Mouse (Mus musculus) testis, postnatal 14 days (tissue): ENCODE measurements at regions not wholly inside any gene's neighbourhood (a gene's known extent, or its start where the extent isn't known, plus 50 kb on each side); places are given as distances from the start of the nearest gene placed in this dataset.

ENCODE experiments used
- DNase-seq: peaks from one replicate; pipeline ENCODE4 v3.0.0; 2021; ENCODE audit warnings: low spot score

DNA sequence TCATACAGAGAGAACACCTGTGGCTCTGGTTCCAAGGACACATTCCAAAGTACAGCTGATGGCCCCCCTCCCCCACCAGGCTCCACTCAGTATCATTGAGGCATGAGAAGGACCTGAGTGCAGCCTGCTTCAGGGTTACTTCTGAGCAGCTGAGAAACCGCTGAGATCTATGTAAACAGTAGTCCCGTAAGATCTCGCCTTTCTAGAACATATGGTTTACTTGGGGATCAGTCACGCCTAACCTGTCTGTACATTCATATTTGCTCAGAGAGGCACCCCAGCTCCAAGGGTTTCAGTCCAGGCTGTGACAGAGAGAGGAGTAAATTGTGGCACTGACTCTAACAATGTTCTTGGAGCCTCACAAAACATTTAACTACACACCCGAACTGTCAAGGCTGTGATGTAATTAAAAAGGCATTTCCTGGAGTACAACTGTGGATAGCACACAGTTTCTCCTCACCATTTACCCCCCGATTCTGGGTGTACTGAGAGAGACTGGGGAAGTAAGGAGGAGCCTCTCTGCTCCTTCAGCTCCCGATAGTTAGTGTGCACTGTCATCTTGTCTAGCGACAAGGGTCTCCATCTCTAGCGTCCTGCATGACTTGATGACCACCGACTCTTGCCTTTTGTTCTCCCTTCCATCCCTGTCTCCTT lies 155.7 kb downstream of the Dad1 start:
- DNase-seq, result no peak

DNA sequence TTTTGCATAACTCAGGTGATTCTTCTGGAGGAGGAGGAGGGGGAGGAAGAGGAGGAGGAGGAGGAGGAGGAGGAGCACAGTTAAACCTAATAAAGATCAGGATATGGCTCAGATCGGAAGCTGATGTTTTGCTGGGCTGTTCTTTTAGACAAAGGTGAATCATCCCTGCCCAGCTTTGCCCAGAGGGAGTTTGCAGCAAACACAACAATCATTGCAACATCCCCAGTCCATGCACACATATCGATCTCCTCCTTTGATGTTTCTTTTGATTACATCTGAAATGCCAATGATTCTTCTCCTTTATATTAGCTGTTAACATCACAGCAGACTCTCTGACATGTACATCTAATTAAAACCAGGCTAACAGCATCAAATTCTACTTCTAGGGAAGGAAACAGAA lies 156.9 kb downstream of the Dad1 start:
- DNase-seq, result no peak

DNA sequence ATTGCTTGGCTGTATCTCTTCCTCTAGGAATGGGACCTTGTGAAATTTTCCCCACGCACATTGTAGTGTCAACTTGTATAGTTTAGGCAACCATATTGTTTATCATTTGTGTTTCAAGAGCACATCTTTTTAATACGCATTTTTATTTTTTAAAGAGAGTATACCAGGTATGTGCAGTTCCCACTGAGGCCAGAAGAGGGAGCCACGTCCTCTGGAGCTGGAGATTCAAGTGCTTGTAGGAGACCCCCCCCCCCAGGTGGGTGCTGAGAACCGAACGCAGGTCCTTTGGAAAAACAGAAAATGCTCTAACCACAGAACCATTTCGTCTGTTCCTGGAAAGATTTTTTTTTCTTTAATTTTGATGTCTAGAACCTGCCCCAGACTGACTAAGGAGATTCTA lies 161.5 kb downstream of the Dad1 start:
- no peak for DNase-seq

DNA sequence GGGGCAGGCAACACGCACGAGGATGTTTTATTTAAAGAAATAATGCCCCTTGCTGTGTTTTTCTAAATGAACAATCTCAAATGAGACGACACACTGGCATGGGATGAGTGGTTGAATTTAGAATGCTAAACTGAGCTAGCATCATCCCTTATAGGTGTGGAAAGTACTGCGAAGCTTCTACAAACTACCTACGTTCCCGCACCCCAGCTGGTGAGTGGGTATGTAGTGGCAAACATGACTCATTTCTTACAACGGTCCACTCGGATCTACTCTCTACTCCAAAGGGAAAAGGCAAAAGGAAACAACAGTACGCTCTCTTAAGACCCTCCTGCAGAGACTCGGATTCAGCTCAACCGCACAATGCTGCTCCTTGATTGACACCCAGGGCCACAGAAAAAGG lies 167.2 kb downstream of the Dad1 start:
- DNase-seq, result no peak

DNA sequence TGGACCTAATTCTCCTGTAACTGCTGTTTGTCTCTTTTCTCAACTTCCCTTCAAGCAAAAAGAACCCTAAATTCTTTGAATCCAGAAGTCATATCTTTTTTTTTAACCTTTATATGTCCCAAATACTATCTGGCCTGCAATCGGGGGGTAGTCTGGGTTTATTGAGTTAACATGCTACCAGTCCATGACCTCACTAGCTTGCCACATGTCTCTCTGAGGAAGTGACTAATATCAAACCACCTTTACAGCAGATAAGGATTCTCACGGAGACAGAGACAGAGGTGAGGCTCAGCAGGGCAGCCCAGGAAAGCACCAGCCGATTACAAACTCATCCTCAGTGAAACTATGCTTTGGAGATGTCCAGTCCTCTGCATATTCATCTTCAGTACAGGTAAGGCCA lies 179.2 kb downstream of the Dad1 start:
- DNase-seq, result no peak

- peak; percentile 20 for DNase-seq
These were observed 181.5 kb downstream of the Dad1 start for GRCm38 (mm10) chr14:54072283-54072912.

DNA sequence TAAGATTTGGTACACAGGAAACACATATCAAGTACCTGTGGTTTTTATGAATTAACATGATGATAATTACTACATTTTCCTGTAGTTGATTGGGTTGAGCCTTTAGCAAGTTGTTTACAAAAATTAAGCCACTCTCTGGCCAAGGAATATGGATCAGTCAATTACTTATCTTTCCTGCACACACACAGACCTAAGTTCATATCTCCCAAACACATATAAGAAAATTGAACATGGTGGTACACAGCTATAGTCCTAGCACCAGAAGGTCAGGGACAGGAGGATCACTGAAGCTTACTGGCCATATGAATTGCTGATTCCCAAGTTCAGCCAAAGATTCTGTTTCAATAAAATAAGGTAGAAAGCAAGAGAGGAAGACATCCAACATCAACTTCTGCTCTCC lies 183.7 kb downstream of the Dad1 start:
- no peak for DNase-seq

DNA sequence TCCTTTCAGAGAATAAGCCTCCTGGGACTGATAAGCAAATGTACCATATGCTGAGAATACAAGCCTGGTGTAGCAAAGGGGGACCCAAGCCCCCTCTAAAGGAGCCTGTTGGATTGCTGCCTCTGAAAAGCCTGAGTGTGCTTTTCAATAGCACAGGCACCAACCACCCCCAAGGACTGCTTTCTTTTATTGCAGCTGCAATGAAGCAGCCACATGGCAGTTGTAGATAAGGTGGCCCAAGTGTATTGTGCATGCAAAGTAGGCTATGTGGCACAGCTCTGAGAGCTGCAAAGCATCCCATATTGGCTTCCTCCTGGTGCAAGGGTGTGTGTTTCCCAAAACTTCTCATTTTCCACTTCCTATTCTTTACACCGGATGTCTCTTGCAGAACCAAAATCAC lies 185.2 kb downstream of the Dad1 start:
- no peak for DNase-seq

GRCm38 (mm10) chr14:54065466-54065865 lies 188.4 kb downstream of the Dad1 start:
- DNase-seq, result no peak

- DNase-seq, result peak; percentile 28
These were observed 189.1 kb downstream of the Dad1 start for GRCm38 (mm10) chr14:54064541-54065402.

DNA sequence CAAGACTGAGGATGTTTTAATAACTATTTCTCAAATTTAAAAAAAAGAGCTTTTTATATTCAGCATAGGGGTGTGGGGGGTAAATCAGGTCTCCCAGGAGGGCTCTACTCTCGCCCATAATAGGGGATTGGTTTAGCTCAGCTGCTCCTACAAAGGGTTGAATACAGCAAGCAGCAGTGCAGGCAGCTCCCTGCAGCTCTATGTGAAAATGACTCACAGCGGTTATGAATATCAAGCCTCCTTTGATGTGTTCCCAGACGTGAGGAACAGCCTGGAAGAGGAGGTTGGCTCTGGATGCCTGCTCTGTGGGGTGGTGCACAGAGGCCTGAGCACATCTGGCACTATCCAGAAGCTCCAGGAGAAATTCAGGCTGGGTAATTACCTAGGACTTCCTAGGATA lies 192.3 kb downstream of the Dad1 start:
- DNase-seq, result no peak

- DNase-seq, result peak; percentile 23
These were observed 194.1 kb downstream of the Dad1 start for GRCm38 (mm10) chr14:54059776-54060175.

DNA sequence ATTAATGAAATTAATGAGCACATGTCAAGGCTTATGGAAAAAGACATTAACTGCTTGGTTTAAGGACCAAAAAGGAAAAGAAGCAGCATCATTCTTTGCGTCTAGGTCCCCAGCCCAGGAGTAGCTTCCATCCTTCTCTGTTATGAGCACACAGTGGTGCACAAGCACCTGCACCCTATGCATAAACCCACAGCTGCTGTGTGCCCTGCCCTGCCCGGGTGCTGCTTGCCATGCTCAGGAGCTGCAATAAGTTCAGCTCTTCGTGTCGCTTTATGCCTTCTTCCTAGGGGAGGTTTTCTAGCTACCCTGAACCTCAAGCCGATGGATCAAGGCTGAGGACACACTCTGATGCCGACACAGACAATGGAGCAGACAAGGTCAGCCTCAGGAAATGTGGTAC lies 194.8 kb downstream of the Dad1 start:
- DNase-seq, result no peak

DNA sequence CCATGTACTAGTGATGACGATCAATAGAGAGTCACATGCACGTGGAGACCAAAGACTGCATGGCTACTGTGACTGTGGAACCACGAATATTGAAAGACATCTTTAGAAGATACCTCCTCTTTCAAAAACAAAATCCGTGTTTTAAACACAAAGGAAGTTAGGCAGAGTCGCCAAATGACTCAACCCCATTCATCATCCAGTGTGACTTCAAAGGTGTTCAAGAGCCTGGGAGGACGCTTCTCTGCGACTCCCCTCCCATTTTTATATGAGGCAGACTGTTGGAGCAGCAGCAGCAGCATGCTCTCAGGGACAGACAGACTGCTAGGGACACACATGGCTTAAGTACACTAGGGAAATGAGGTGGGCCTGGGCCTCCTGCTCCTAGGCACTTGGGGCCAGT lies 197.2 kb downstream of the Dad1 start:
- DNase-seq, result no peak

DNA sequence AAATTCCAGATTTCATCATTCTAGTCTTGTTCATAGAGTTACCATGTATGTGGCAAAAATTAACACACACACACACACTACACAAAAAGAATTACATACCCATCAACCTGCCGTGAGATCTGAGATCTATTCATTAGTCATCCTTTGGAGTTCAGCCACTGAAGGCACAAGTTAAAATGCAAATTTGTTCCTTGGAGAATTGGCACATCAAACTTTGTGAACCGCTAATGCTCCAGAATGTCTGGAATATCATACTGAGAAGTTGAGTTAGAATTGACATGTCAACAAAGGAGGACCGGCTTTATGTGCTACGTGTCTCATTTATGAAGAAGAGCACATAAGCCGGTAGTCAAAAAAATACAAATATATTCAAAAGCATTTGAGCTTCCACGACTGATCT lies 198.5 kb downstream of the Dad1 start:
- DNase-seq, result no peak

- no peak for DNase-seq
These were observed 211.6 kb downstream of the Dad1 start for GRCm38 (mm10) chr14:54042286-54042685.

- DNase-seq, result no peak
These were observed 213.3 kb downstream of the Dad1 start for GRCm38 (mm10) chr14:54040644-54041043.

GRCm38 (mm10) chr14:54034516-54034915 lies 219.4 kb downstream of the Dad1 start:
- DNase-seq, result no peak

DNA sequence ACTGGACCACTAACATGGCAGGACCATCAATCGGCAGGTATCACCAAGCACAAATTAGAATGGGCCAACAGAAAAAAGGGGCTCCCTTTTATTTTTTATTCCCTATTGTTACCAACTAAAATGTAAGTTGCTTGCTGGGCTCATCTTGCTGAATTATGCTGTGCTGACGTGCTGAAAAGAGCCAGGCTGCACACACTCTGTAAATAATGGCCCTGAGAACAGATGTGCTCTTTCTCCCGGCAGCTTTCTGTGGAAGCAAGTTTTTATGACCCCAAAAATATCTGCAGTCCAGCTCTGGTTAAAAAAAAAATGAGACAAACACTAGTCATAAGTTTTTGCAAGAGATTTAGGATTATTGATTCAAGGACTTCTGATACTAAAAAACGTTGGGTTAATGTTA lies 230.4 kb downstream of the Dad1 start:
- no peak for DNase-seq

GRCm38 (mm10) chr14:54021443-54021842 lies 232.5 kb downstream of the Dad1 start:
- no peak for DNase-seq

DNA sequence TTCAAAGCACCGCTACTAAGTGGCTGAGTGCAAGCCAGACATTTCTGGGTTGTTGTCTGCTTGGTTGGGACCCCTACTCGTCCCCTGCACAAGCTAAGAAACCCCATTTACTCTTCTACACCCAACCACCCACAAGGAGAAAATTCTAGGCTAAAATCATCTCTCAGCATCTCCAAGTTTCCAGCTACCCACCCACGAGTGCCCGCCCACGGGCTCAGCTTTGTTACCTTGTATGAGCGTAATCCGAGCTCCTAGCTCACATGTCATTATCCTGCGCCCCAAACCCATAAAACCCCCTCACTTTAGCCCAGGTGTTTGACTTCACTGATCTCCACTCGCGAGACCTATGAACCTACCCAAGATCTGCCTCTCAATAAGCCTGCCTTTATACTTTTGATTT lies 239.3 kb downstream of the Dad1 start:
- DNase-seq, result no peak

GRCm38 (mm10) chr14:54002083-54002482 lies 251.8 kb downstream of the Dad1 start:
- no peak for DNase-seq

- DNase-seq, result no peak
These were observed 253.4 kb downstream of the Dad1 start for GRCm38 (mm10) chr14:54000527-54000926.
